Mouse (Mus musculus) mesoderm, embryonic 11.5 days (tissue): Measurements from ENCODE around the gene Gm19684.
"Not testable (repeated sequence)": the region's sequence is repeated elsewhere in the genome, so short reads cannot be mapped to it uniquely, and the experiment has no call there.

ENCODE experiments used
- DNase-seq: peaks from one replicate; pipeline ENCODE4 v3.0.0-alpha.2; 2012; ENCODE audit warnings: low read depth, low spot score

Gene Gm19684

GRCm38 (mm10) chr17:36176132-36176531 is 54.7 kb downstream of the Gm19684 start:
- DNase-seq: not testable (repeated sequence)

- not testable (repeated sequence) for DNase-seq
Measured at GRCm38 (mm10) chr17:36178938-36179337, 57.5 kb downstream of the Gm19684 start.
